Mouse (Mus musculus): ENCODE data around the gene Git1. TPM values are rescaled to one million over a fixed set of nuclear protein-coding genes. Genes with fewer than 3 reads are reported as not detected.

Git1 gene
- total and polyA plus RNA-seq, 3 experiments, result 8.8 to 57.8 (median 28.9) TPM

DNA sequence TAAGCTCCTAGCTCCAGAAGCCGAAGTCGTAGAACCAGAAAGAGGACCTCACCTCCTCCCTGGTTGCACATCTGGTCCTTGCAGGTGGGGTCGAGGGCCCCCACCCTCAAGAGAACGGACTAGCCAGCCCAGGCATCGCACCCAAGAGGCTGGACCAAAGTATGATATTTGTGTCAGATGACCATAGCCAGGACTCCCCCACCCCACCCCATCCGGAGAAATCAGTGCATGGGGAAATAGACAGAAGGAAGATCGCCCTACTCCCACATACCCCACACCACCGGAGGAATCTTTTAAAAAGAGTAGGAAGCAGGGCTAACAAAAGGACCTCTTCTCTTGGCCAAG is 30.3 kb upstream of the Git1 start:
- H3K9ac ChIP-seq (ENCODE audit: insufficient read depth, low read depth), result no peak overlapping the region
- no peaks in the 10 kb centered on the region for H3K9me3 ChIP-seq (replicated peaks; ENCODE audit: low read length)
- TF ChIP-seq SMC3 (IDR thresholded peaks at IDR 0.05; ENCODE audit: low read depth, low read length), result no peak
- TF ChIP-seq CHD1 (IDR thresholded peaks at IDR 0.05; ENCODE audit: low read depth, low read length), result no peak
- no peak for TF ChIP-seq ZC3H11A (IDR thresholded peaks at IDR 0.05; ENCODE audit: low read depth, low read length)
- no peak for TF ChIP-seq ETS1 (conservative IDR thresholded peaks at IDR 0.05; ENCODE audit: low read depth, low read length)
- no peak for TF ChIP-seq IRF4 (IDR thresholded peaks at IDR 0.05; ENCODE audit: low read depth, low read length)
- TF ChIP-seq NRF1 (IDR thresholded peaks at IDR 0.05; ENCODE audit: low read depth, low read length), result no peak
- no peak for TF ChIP-seq MXI1 (IDR thresholded peaks at IDR 0.05; ENCODE audit: low read depth, low read length)
- TF ChIP-seq RAD21 (IDR thresholded peaks at IDR 0.05; ENCODE audit: low read depth, low read length), result no peak
- no peak for TF ChIP-seq ELF1 (IDR thresholded peaks at IDR 0.05; ENCODE audit: low read depth, low read length)
- no peak for TF ChIP-seq TBP (conservative IDR thresholded peaks at IDR 0.05; ENCODE audit: low read depth, low read length)
- in situ Hi-C loops (cut with MboI; ENCODE audit: low pct_ligation_motif_present, low pct_unique_long_range_greater_than_20kb, low sequenced_read_pairs) (loop anchor here (25.0 kb wide), 1 partner anchor 476 kb away; the partner anchor contains the start of gene Slc6a4), dilution Hi-C loops (cut with MboI; ENCODE audit: extremely low pct_ligation_motif_present, extremely low pct_unique_long_range_greater_than_20kb, low sequenced_read_pairs) (no loop called here)
- H3K4me2 ChIP-seq (ENCODE audit: insufficient read depth, low read depth, poor library complexity, severe bottlenecking), result peak overlapping the region; percentile 31
- H3K27ac ChIP-seq (ENCODE audit: insufficient read depth, low read depth), result no peak overlapping the region
- no peak for DNase-seq (ENCODE audit: extremely low read depth)
- peak overlapping the region; percentile 12 to 62 (median 45) for H3K4me3 ChIP-seq (replicated peaks in 1 of 3; ENCODE audit: low read depth in 2 of 3, low read length in 2 of 3, poor library complexity in 1 of 3)
- peaks cover 52% of the 10 kb centered on the region for H3K27me3 ChIP-seq (replicated peaks)
- peaks cover 0 to 2% of the 10 kb centered on the region in 2 experiments for H3K36me3 ChIP-seq (replicated peaks in 1 of 2; ENCODE audit: control insufficient read depth in 1 of 2, insufficient read depth in 1 of 2, low read length in 1 of 2)
- peaks cover 9 to 36% of the 10 kb centered on the region in 2 experiments for H3K4me1 ChIP-seq (ENCODE audit: control insufficient read depth in 1 of 2, insufficient read depth in 2 of 2)
- no peaks in the 10 kb centered on the region for H3K79me2 ChIP-seq (replicated peaks; ENCODE audit: control insufficient read depth, extremely low read depth, insufficient read depth, poor library complexity, severe bottlenecking)

DNA sequence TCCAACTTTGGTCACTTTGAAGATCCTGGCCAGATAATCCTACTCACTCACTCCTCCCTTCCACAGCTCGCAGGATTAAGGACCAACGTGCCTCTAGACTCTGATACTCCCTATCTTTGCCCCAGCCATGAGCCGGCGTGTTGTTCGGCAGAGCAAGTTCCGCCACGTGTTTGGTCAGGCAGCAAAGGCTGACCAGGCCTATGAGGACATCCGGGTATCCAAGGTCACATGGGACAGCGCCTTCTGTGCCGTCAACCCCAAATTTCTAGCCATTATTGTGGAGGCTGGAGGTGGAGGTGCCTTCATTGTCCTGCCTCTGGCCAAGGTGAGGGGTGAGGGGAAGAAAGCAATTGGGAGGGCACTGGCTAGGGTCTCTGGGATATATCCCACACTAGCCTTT is 29.6 kb upstream of the Git1 start:
- Histone ChIP-seq H3K4me1 (ENCODE audit: control insufficient read depth in 1 of 2, insufficient read depth in 2 of 2) (peaks cover 9 to 33% of the 10 kb centered on the region in 2 experiments), H3K27ac (ENCODE audit: insufficient read depth, low read depth) (no peak overlapping the region), H3K4me2 (ENCODE audit: insufficient read depth, low read depth, poor library complexity, severe bottlenecking) (no peak overlapping the region), H3K9me3 (replicated peaks; ENCODE audit: low read length) (no peaks in the 10 kb centered on the region), H3K27me3 (replicated peaks) (peaks cover 52% of the 10 kb centered on the region), H3K4me3 (replicated peaks in 1 of 3; ENCODE audit: low read depth in 2 of 3, low read length in 2 of 3, poor library complexity in 1 of 3) (no peak overlapping the region), H3K79me2 (replicated peaks; ENCODE audit: control insufficient read depth, extremely low read depth, insufficient read depth, poor library complexity, severe bottlenecking) (no peaks in the 10 kb centered on the region), H3K9ac (ENCODE audit: insufficient read depth, low read depth) (no peak overlapping the region), H3K36me3 (replicated peaks in 1 of 2; ENCODE audit: control insufficient read depth in 1 of 2, insufficient read depth in 1 of 2, low read length in 1 of 2) (peaks cover 0 to 2% of the 10 kb centered on the region in 2 experiments)
- in situ Hi-C loops (cut with MboI; ENCODE audit: low pct_ligation_motif_present, low pct_unique_long_range_greater_than_20kb, low sequenced_read_pairs), result loop anchor here (25.0 kb wide), 1 partner anchor 476 kb away; the partner anchor contains the start of gene Slc6a4
- DNase-seq (ENCODE audit: extremely low read depth), result no peak
- no peak for TF ChIP-seq RCOR1 (conservative IDR thresholded peaks at IDR 0.05; ENCODE audit: low read depth, low read length)
- TF ChIP-seq MEF2A (IDR thresholded peaks at IDR 0.05; ENCODE audit: borderline replicate concordance, low read depth, low read length), result no peak
- no peak for TF ChIP-seq ZKSCAN1 (IDR thresholded peaks at IDR 0.05; ENCODE audit: borderline replicate concordance, low read depth, low read length)
- TF ChIP-seq USF1 (IDR thresholded peaks at IDR 0.05; ENCODE audit: low read depth, low read length), result no peak
- no peak for TF ChIP-seq ZNF384 (IDR thresholded peaks at IDR 0.05; ENCODE audit: low read depth, low read length)
- no peak for TF ChIP-seq ZMIZ1 (IDR thresholded peaks at IDR 0.05; ENCODE audit: low read depth, low read length)
- TF ChIP-seq MAZ (IDR thresholded peaks at IDR 0.05; ENCODE audit: low read depth, low read length), result no peak
- no peak for TF ChIP-seq CTCF (conservative IDR thresholded peaks at IDR 0.05 in 1 of 2, IDR thresholded peaks at IDR 0.05 in 1 of 2; ENCODE audit: low read depth in 2 of 2, low read length in 2 of 2)
- no peak for TF ChIP-seq MAX (IDR thresholded peaks at IDR 0.05; ENCODE audit: low read length)
- no peak for TF ChIP-seq IRF4 (IDR thresholded peaks at IDR 0.05; ENCODE audit: low read depth, low read length)
- no peak for TF ChIP-seq HCFC1 (IDR thresholded peaks at IDR 0.05; ENCODE audit: low read depth, low read length)
- TF ChIP-seq POLR2A (IDR thresholded peaks at IDR 0.05; ENCODE audit: low read depth, low read length), result no peak
- TF ChIP-seq USF2 (conservative IDR thresholded peaks at IDR 0.05; ENCODE audit: low read depth, low read length), result no peak
- TF ChIP-seq ETS1 (conservative IDR thresholded peaks at IDR 0.05; ENCODE audit: low read depth, low read length), result no peak
- TF ChIP-seq PAX5 (IDR thresholded peaks at IDR 0.05; ENCODE audit: low read length), result no peak
- TF ChIP-seq TBP (conservative IDR thresholded peaks at IDR 0.05; ENCODE audit: low read depth, low read length), result no peak
- no peak for TF ChIP-seq NELFE (IDR thresholded peaks at IDR 0.05; ENCODE audit: low read depth, low read length)
- no peak for TF ChIP-seq KAT2A (IDR thresholded peaks at IDR 0.05; ENCODE audit: insufficient replicate concordance, low read length)
- no peak for TF ChIP-seq EP300 (IDR thresholded peaks at IDR 0.05; ENCODE audit: low read length)
- no peak for TF ChIP-seq MXI1 (IDR thresholded peaks at IDR 0.05; ENCODE audit: low read depth, low read length)
- dilution Hi-C loops (cut with MboI; ENCODE audit: extremely low pct_ligation_motif_present, extremely low pct_unique_long_range_greater_than_20kb, low sequenced_read_pairs), result no loop called here

Data from CH12.LX (cell line).